Comparison of ENCODE assay signal across 9 mouse cellular contexts in the genomic region with DNA sequence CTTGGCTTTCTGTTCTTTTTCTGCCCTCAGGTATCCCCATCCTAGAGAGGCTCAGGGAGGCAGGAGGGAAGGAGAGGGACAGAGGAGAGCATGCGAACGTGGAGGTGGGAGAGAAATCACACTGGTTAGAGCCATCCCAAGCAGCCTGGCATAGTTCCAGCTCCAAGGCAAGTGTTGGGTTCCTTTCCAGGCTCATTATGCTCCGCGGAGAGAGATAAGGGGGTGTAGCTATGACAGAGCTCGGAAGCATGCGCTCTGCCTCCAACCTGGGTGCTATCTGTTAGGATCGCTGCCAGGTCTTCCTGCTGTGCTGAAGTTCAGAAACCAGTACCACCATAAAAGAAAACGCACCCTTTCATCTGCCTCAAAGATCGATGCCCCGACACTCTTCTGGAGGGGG. TPM values are rescaled to one million over a fixed set of nuclear protein-coding genes. Genes with fewer than 3 reads are reported as not detected.
DNase-seq lines count a peak whose midpoint lies in the region; ATAC-seq lines count a peak whose summit lies in the region.
"Had no signal": no experiment of that assay in that cellular context is flagged by ENCODE, and none has a peak within 500 bp of the region (broad histone marks: within the 10 kb centered on the region; RNA-seq: fewer than 3 reads in every experiment).

No protein-coding gene starts in this region.

- peaks cover 8% of the 10 kb centered on the region for H3K4me1 ChIP-seq in forebrain, embryonic 15.5 days
- peaks cover 6% of the 10 kb centered on the region; the same call in 1 of the 2 replicates for H3K4me1 ChIP-seq in forebrain, embryonic 13.5 days

- 50% methylated on average over 10 of the region's 10 CpGs for WGBS in forebrain, embryonic 15.5 days
- WGBS in forebrain, embryonic 13.5 days = 63% methylated on average over 10 of the region's 10 CpGs

- intact Hi-C loops in left cerebral cortex, postnatal 14 days (cut with DNase I) = no loop called here

- H3K27me3 ChIP-seq in forebrain, embryonic 15.5 days = no peaks in the 10 kb centered on the region
- no peaks in the 10 kb centered on the region for H3K27me3 ChIP-seq in forebrain, embryonic 13.5 days

- no peak for ATAC-seq in forebrain, embryonic 15.5 days (replicated peaks)
- no peak for ATAC-seq in forebrain, embryonic 13.5 days

- peak overlapping the region; percentile 20 for H3K4me2 ChIP-seq in forebrain, embryonic 15.5 days (replicated peaks)
- H3K4me2 ChIP-seq in forebrain, embryonic 13.5 days = no peak overlapping the region

- H3K9ac ChIP-seq in forebrain, embryonic 15.5 days (replicated peaks) = no peak overlapping the region
- H3K9ac ChIP-seq in forebrain, embryonic 13.5 days = no peak overlapping the region

- peak; percentile 78 for DNase-seq in urinary bladder, postnatal 14 days (ENCODE audit: low spot score)
- no peak for DNase-seq in urinary bladder, postnatal 10 days (ENCODE audit: low spot score)
- peak; percentile 67 to 71 for DNase-seq in left cerebral cortex, postnatal 14 days (ENCODE audit: low spot score in 2 of 2)
- DNase-seq in telencephalon, adult 2 months (ENCODE audit: low read depth, low spot score) = peak; percentile 69
- DNase-seq in B cell, adult 2 months = no peak
- DNase-seq in kidney, adult 18-20 months = no peak

- H3K9me3 ChIP-seq in forebrain, embryonic 15.5 days = no peaks in the 10 kb centered on the region
- no peaks in the 10 kb centered on the region for H3K9me3 ChIP-seq in forebrain, embryonic 13.5 days (replicated peaks)

- H3K27ac ChIP-seq in forebrain, embryonic 15.5 days (replicated peaks) = no peak overlapping the region
- no peak overlapping the region for H3K27ac ChIP-seq in forebrain, embryonic 13.5 days
- H3K27ac ChIP-seq: macrophage had no signal

- no peak overlapping the region for H3K4me3 ChIP-seq in forebrain, embryonic 15.5 days
- H3K4me3 ChIP-seq in forebrain, embryonic 13.5 days = no peak overlapping the region

- H3K36me3 ChIP-seq in forebrain, embryonic 15.5 days = no peaks in the 10 kb centered on the region
- no peaks in the 10 kb centered on the region for H3K36me3 ChIP-seq in forebrain, embryonic 13.5 days (ENCODE audit: poor library complexity, severe bottlenecking)

RNA-seq across cellular contexts. Expression of a gene that starts 33.7 kb away (rescaled TPM):
- polyA plus RNA-seq in forebrain, embryonic 15.5 days (2015; fragmentation: Nextera tagmentation; extraction: Ambion mirVana) = 7.5 and 9.3 TPM in 2 replicates
- 8.9 and 10.1 TPM in 2 replicates for polyA plus RNA-seq in forebrain, embryonic 13.5 days (2015; fragmentation: Nextera tagmentation; extraction: Ambion mirVana)
- total RNA-seq in left cerebral cortex, postnatal 14 days (2021) = 10 to 100 TPM; 15.4 to 18.0 TPM
- polyA plus RNA-seq: macrophage had no signal

RNA-seq across cellular contexts. Expression of a gene that starts 43.0 kb away (rescaled TPM):
- 19.3 and 20.0 TPM in 2 replicates for polyA plus RNA-seq in forebrain, embryonic 15.5 days (2015; fragmentation: Nextera tagmentation; extraction: Ambion mirVana)
- 14.9 and 15.8 TPM in 2 replicates for polyA plus RNA-seq in forebrain, embryonic 13.5 days (2015; fragmentation: Nextera tagmentation; extraction: Ambion mirVana)
- 100 to 1,000 TPM; 156 to 159 TPM for total RNA-seq in left cerebral cortex, postnatal 14 days (2021)

Comparison
In these comparisons a context has a peak if more than half of its experiments do, and no peak if none do; other contexts are left out.
1. DNase-seq: peak in urinary bladder, postnatal 14 days (single experiment), left cerebral cortex, postnatal 14 days (2 of 2) and telencephalon, adult 2 months (single experiment); none in urinary bladder, postnatal 10 days (single experiment), B cell, adult 2 months (0 of 2) and kidney, adult 18-20 months (single experiment).